Mouse (Mus musculus) gastrocnemius, postnatal 14 days (tissue): ENCODE measurements at regions not wholly inside any gene's neighbourhood (a gene's known extent, or its start where the extent isn't known, plus 50 kb on each side); places are given as distances from the start of the nearest gene placed in this dataset.

Source experiments
- DNase-seq: peaks from one replicate; pipeline ENCODE4 v3.0.0; 2021; ENCODE audit warnings: mixed read lengths
- intact Hi-C: fragments of 180-260 bp; cut with DNase I; formaldehyde crosslinking; loops from one replicate; pipeline ENCODE4 v1.15.1; 2025; ENCODE audit warnings: low total_unique reads

- DNase-seq, result no peak
- intact Hi-C loops, result no loop called here
Measured at GRCm38 (mm10) chr13:29136231-29136630, 182.7 kb upstream of the Sox4 start.

GRCm38 (mm10) chr13:29127499-29127898, 174.0 kb upstream of the Sox4 start:
- intact Hi-C loops, result no loop called here
- no peak for DNase-seq

GRCm38 (mm10) chr13:29123477-29123876, 170.0 kb upstream of the Sox4 start:
- intact Hi-C loops, result no loop called here
- DNase-seq, result no peak

- intact Hi-C loops, result no loop called here
- DNase-seq, result no peak
Measured at GRCm38 (mm10) chr13:29121121-29121520, 167.6 kb upstream of the Sox4 start.

GRCm38 (mm10) chr13:29119357-29119756, 165.8 kb upstream of the Sox4 start:
- DNase-seq, result peak; percentile 15
- intact Hi-C loops, result no loop called here

- intact Hi-C loops, result no loop called here
- DNase-seq, result no peak
Measured at GRCm38 (mm10) chr13:29114998-29115495, 161.5 kb upstream of the Sox4 start.

- intact Hi-C loops, result no loop called here
- peak; percentile 72 for DNase-seq
Measured at GRCm38 (mm10) chr13:29110127-29110526, 156.6 kb upstream of the Sox4 start.

- intact Hi-C loops, result no loop called here
- DNase-seq, result peak; percentile 23
Measured at GRCm38 (mm10) chr13:29109064-29109856, 155.7 kb upstream of the Sox4 start.

- DNase-seq, result no peak
- intact Hi-C loops, result no loop called here
Measured at GRCm38 (mm10) chr13:29108214-29108613, 154.7 kb upstream of the Sox4 start.

- DNase-seq, result no peak
- intact Hi-C loops, result no loop called here
Measured at GRCm38 (mm10) chr13:29092166-29092565, 138.7 kb upstream of the Sox4 start.

GRCm38 (mm10) chr13:29086854-29087253, 133.3 kb upstream of the Sox4 start:
- intact Hi-C loops, result no loop called here
- DNase-seq, result no peak

- DNase-seq, result no peak
- intact Hi-C loops, result no loop called here
Measured at GRCm38 (mm10) chr13:29081064-29081463, 127.6 kb upstream of the Sox4 start.

GRCm38 (mm10) chr13:29079841-29080240, 126.3 kb upstream of the Sox4 start:
- intact Hi-C loops, result no loop called here

GRCm38 (mm10) chr13:29073630-29074029, 120.1 kb upstream of the Sox4 start:
- intact Hi-C loops, result no loop called here
- no peak for DNase-seq

More at GRCm38 (mm10) chr13:29079841-29080240, 126.3 kb upstream of the Sox4 start:
- no peak for DNase-seq

- no peak for DNase-seq
- intact Hi-C loops, result no loop called here
Measured at GRCm38 (mm10) chr13:29063924-29064323, 110.4 kb upstream of the Sox4 start.

GRCm38 (mm10) chr13:29058685-29059084, 105.2 kb upstream of the Sox4 start:
- no peak for DNase-seq
- intact Hi-C loops, result no loop called here

- intact Hi-C loops, result no loop called here
- DNase-seq, result no peak
Measured at GRCm38 (mm10) chr13:29049730-29050129, 96.2 kb upstream of the Sox4 start.

- intact Hi-C loops, result no loop called here
- no peak for DNase-seq
Measured at GRCm38 (mm10) chr13:29048990-29049576, 95.6 kb upstream of the Sox4 start.

GRCm38 (mm10) chr13:29044655-29045054, 91.1 kb upstream of the Sox4 start:
- no peak for DNase-seq
- intact Hi-C loops, result no loop called here

- DNase-seq, result no peak
- intact Hi-C loops, result no loop called here
Measured at GRCm38 (mm10) chr13:29040331-29040730, 86.8 kb upstream of the Sox4 start.

GRCm38 (mm10) chr13:29034904-29035303, 81.4 kb upstream of the Sox4 start:
- intact Hi-C loops, result no loop called here
- DNase-seq, result no peak
